Mouse (Mus musculus) bone marrow, adult 2 months (tissue): ENCODE measurements around the gene Npas3.

Experiments
- CTCF ChIP-seq: fragments of 200-500 bp; IDR thresholded peaks from 2 replicates; pipeline ENCODE4 v1.5.1; 2011; ENCODE audit warnings: low read length, control low read depth; ENCODE audit not compliant: control insufficient read depth, insufficient read depth
- POLR2A ChIP-seq: fragments of 200-500 bp; IDR thresholded peaks from 2 replicates; pipeline ENCODE4 v1.6.1; 2011; ENCODE audit warnings: low read depth, mild to moderate bottlenecking, control low read depth, low read length, borderline replicate concordance; ENCODE audit not compliant: control insufficient read depth

DNA sequence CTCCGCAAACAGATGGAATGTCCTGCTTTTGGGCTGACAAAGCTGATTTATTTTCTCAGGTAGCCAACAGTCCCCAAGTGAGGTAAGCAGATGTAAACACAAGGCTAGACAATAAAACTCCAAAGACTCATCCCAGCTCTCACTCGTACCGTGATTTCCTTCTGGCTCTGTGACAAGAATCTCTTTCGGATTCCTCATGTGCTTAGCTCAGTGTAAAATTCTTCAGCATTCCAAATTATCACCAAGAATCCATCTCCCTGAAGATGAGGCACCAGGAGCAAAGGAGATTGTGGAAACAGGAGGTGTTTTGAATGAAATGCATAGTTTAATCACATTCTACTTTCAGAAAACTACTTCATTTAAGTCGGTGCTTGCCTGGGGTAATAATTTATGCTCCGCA lies 509.2 kb downstream of the Npas3 start:
- TF ChIP-seq CTCF: no peak
- no peak for TF ChIP-seq POLR2A
